ENCODE assay signal across 21 mouse cellular contexts in the genomic region with DNA sequence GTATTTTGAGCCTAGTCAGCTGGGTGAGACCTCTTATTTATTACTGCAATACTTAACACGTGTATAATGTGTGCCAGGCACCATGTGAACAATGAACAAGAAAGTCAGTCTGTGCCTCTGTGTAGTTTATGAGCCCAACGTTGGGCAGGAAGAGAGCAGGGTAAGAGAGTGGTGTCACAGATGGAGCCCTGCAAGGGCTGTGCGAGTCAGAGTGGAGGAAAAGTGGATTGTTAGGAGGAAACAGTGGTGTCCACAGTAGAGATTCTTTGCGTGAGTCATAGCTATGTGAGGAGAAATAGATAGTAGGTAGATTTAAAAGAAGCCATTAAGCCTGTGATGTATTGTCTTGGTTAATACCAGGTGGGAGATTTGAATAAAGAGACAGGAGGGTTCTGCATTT. TPM values are rescaled to one million over a fixed set of nuclear protein-coding genes. Genes with fewer than 3 reads are reported as not detected.
DNase-seq lines count a peak whose midpoint lies in the region; ATAC-seq and TF ChIP-seq lines count a peak whose summit lies in the region.
"Had no signal": no experiment of that assay in that cellular context is flagged by ENCODE, and none has a peak within 500 bp of the region (broad histone marks: within the 10 kb centered on the region; RNA-seq: fewer than 3 reads in every experiment).

No protein-coding gene starts in this region.

- H3K9ac ChIP-seq in intestine, postnatal 0 days (ENCODE audit: low read depth, low read length) = no peak overlapping the region
- no peak overlapping the region for H3K9ac ChIP-seq in intestine, embryonic 15.5 days
- no peak overlapping the region for H3K9ac ChIP-seq in neural tube, embryonic 14.5 days (replicated peaks; ENCODE audit: low read depth, low read length)
- H3K9ac ChIP-seq in neural tube, embryonic 15.5 days (replicated peaks) = no peak overlapping the region

- H3K36me3 ChIP-seq in intestine, postnatal 0 days (ENCODE audit: control insufficient read depth, insufficient read depth) = peaks cover 12% of the 10 kb centered on the region; the same call in 1 of the 2 replicates
- 0 out of 2 replicates have a peak, but pooled peaks cover 9% of the 10 kb centered on the region for H3K36me3 ChIP-seq in intestine, embryonic 15.5 days
- H3K36me3 ChIP-seq in neural tube, embryonic 14.5 days (ENCODE audit: control insufficient read depth, insufficient read depth, low read length) = peaks cover 5% of the 10 kb centered on the region; the same call in 1 of the 2 replicates
- H3K36me3 ChIP-seq in neural tube, embryonic 15.5 days = peaks cover 14% of the 10 kb centered on the region

- H3K4me2 ChIP-seq in intestine, postnatal 0 days (replicated peaks; ENCODE audit: low read depth) = no peak overlapping the region
- H3K4me2 ChIP-seq in intestine, embryonic 15.5 days (replicated peaks) = no peak overlapping the region
- H3K4me2 ChIP-seq in neural tube, embryonic 14.5 days (ENCODE audit: low read depth, low read length) = no peak overlapping the region
- H3K4me2 ChIP-seq in neural tube, embryonic 15.5 days = no peak overlapping the region

- H3K27ac ChIP-seq in intestine, postnatal 0 days (ENCODE audit: low read depth, low read length) = peak overlapping the region; percentile 46; the same call in 1 of the 2 replicates
- H3K27ac ChIP-seq in intestine, embryonic 15.5 days = no peak overlapping the region
- H3K27ac ChIP-seq in neural tube, embryonic 14.5 days (ENCODE audit: low read depth, low read length) = no peak overlapping the region
- no peak overlapping the region for H3K27ac ChIP-seq in neural tube, embryonic 15.5 days (replicated peaks)
- H3K27ac ChIP-seq: embryonic facial prominence, embryonic 10.5 days; heart, embryonic 10.5 days had no signal

- no peak for TF ChIP-seq CTCF in intestine, postnatal 0 days (IDR thresholded peaks at IDR 0.05; ENCODE audit: low read depth)

- H3K27me3 ChIP-seq in intestine, postnatal 0 days (replicated peaks; ENCODE audit: control insufficient read depth, insufficient read depth, low read length) = no peaks in the 10 kb centered on the region
- no peaks in the 10 kb centered on the region for H3K27me3 ChIP-seq in intestine, embryonic 15.5 days (replicated peaks)
- no peaks in the 10 kb centered on the region for H3K27me3 ChIP-seq in neural tube, embryonic 14.5 days (ENCODE audit: control insufficient read depth, insufficient read depth, low read length)
- H3K27me3 ChIP-seq in neural tube, embryonic 15.5 days (replicated peaks) = no peaks in the 10 kb centered on the region
- H3K27me3 ChIP-seq: Patski had no signal

- no peak for ATAC-seq in intestine, postnatal 0 days
- ATAC-seq in intestine, embryonic 15.5 days = no peak
- ATAC-seq in neural tube, embryonic 14.5 days (ENCODE audit: low read depth) = peak; percentile 23; the same call in 1 of the 2 replicates
- no peak for ATAC-seq in neural tube, embryonic 15.5 days (ENCODE audit: low FRiP score)
- peak; percentile 26 for ATAC-seq in inflammation-experienced regulatory T-cells, adult 6 months
- ATAC-seq: forebrain, embryonic 14.5 days; hindbrain, embryonic 16.5 days; intestine, embryonic 16.5 days; Patski had no signal

- no peak overlapping the region for H3K4me3 ChIP-seq in intestine, postnatal 0 days (ENCODE audit: low read depth, low read length)
- no peak overlapping the region for H3K4me3 ChIP-seq in intestine, embryonic 15.5 days (replicated peaks)
- no peak overlapping the region for H3K4me3 ChIP-seq in neural tube, embryonic 14.5 days (ENCODE audit: low read depth, low read length)
- H3K4me3 ChIP-seq in neural tube, embryonic 15.5 days (replicated peaks) = no peak overlapping the region
- H3K4me3 ChIP-seq: embryonic facial prominence, embryonic 10.5 days; heart, embryonic 10.5 days had no signal

- 49% methylated on average over 4 of the region's 4 CpGs for whole genome bisulfite sequencing in intestine, postnatal 0 days
- 58% methylated on average over 4 of the region's 4 CpGs for WGBS in intestine, embryonic 15.5 days
- 58% methylated on average over 4 of the region's 4 CpGs for WGBS in neural tube, embryonic 14.5 days
- 54% methylated on average over 4 of the region's 4 CpGs for WGBS in neural tube, embryonic 15.5 days

- no peaks in the 10 kb centered on the region for H3K9me3 ChIP-seq in intestine, postnatal 0 days (ENCODE audit: control insufficient read depth)
- H3K9me3 ChIP-seq in intestine, embryonic 15.5 days = no peaks in the 10 kb centered on the region
- H3K9me3 ChIP-seq in neural tube, embryonic 14.5 days (ENCODE audit: control insufficient read depth, low read length) = no peaks in the 10 kb centered on the region
- no peaks in the 10 kb centered on the region for H3K9me3 ChIP-seq in neural tube, embryonic 15.5 days (replicated peaks)
- H3K9me3 ChIP-seq: heart, embryonic 10.5 days had no signal

- DNase-seq in kidney, adult 18-20 months = no peak
- DNase-seq in cerebellum, postnatal 14 days = no peak
- DNase-seq: adrenal gland, adult 2 months; adrenal gland, postnatal 25 days; cerebellum, adult 18-20 months; cerebellum, adult 9-11 months; gastrocnemius, postnatal 36 days; heart, adult 11 months; heart, postnatal 10 days; heart, postnatal 4 days had no signal

- H3K4me1 ChIP-seq in intestine, postnatal 0 days (replicated peaks; ENCODE audit: control insufficient read depth, insufficient read depth, low read length) = 0 out of 2 replicates have a peak, but pooled peaks cover 5% of the 10 kb centered on the region
- peaks cover 10% of the 10 kb centered on the region for H3K4me1 ChIP-seq in intestine, embryonic 15.5 days (replicated peaks)
- H3K4me1 ChIP-seq in neural tube, embryonic 14.5 days (ENCODE audit: control insufficient read depth, insufficient read depth, low read length) = peaks cover 27% of the 10 kb centered on the region; the same call in 1 of the 2 replicates
- peaks cover 64% of the 10 kb centered on the region for H3K4me1 ChIP-seq in neural tube, embryonic 15.5 days

RNA-seq across cellular contexts. Expression of a gene that starts 12.5 kb away (rescaled TPM):
- 6.8 and 9.3 TPM in 2 replicates for polyA plus RNA-seq in intestine, postnatal 0 days (2015; fragmentation: Nextera tagmentation; extraction: Ambion mirVana)
- polyA plus RNA-seq in intestine, embryonic 15.5 days (2015; fragmentation: Nextera tagmentation; extraction: Ambion mirVana) = 20.0 and 25.5 TPM in 2 replicates
- polyA plus RNA-seq in neural tube, embryonic 14.5 days (2014; fragmentation: Nextera tagmentation; extraction: Ambion mirVana) = 47.9 and 56.6 TPM in 2 replicates
- 31.1 and 35.7 TPM in 2 replicates for polyA plus RNA-seq in neural tube, embryonic 15.5 days (2015; fragmentation: Nextera tagmentation; extraction: Ambion mirVana)
- polyA plus RNA-seq in inflammation-experienced regulatory T-cells, adult 6 months (2017; shearing (Covaris generic)) = 10 to 100 TPM; 16.0 to 44.7 (median 36.6) TPM

Comparison
In these comparisons a context has a peak if more than half of its experiments do, and no peak if none do; other contexts are left out.
1. ATAC-seq: peak in neural tube, embryonic 14.5 days (single experiment) and inflammation-experienced regulatory T-cells, adult 6 months (single experiment); none in intestine, postnatal 0 days (single experiment), intestine, embryonic 15.5 days (single experiment) and neural tube, embryonic 15.5 days (single experiment).